Mouse (Mus musculus): Measurements from ENCODE around the gene 1700013G24Rik. TPM values are rescaled to one million over a fixed set of nuclear protein-coding genes. Genes with fewer than 3 reads are reported as not detected.

The 1700013G24Rik gene
- polyA plus RNA-seq, 1 experiment from 2014 or later: not detected

DNA sequence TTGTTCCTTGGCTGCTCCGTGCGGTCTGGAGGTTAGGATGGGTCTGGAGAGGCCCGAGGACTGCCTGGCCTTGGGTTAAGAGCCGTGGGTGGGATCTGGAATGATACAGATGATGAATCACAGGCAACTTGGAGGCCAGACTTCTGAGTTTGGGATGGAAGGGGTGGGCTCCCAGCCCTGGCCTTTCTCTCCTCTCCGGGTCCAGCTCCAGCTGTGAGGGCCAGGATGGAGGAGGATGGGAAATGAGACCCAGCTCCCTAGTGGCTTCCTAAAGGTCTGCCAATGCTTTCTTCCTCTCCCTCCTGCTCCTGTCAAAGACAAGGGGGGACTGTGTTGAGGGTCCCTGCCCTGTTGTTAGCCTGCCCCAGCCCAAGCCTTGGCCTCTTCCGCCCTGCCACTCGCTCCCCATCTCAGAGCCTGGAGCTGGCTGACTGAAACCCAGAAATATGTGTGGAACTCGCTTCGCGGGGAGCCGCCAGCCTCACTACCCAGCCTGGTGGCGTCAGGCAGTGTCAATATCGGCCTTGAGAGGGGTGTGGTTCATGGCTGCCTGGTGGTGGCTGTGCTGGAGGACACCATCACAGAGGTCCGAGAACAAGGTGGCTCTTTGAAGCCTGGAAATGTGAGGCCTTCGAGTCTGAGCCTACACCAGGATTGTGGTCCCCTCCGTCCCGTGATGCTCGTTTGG lies 20.8 kb downstream of the 1700013G24Rik start:
- Histone ChIP-seq H3K27me3 (replicated peaks; ENCODE audit: insufficient read depth, low read length) (no peaks in the 10 kb centered on the region), H3K36me3 (ENCODE audit: insufficient read depth, low read length) (no peaks in the 10 kb centered on the region), H3K4me2 (replicated peaks; ENCODE audit: low read depth, low read length) (peak overlapping the region; percentile 14; the same call in 1 of the 2 replicates), H3K4me1 (ENCODE audit: insufficient read depth, low read depth, low read length) (peaks cover 44% of the 10 kb centered on the region), H3K9ac (replicated peaks; ENCODE audit: low read depth) (no peak overlapping the region), H3K9me3 (ENCODE audit: low read length) (no peaks in the 10 kb centered on the region), H3K4me3 (ENCODE audit: low read depth, low read length) (no peak overlapping the region), H3K27ac (ENCODE audit: low read length) (peak overlapping the region; percentile 73)
- 0 out of 2 replicates have a peak, but pooled peaks have one; percentile 22 for TF ChIP-seq CTCF (IDR thresholded peaks at IDR 0.05)
- TF ChIP-seq EP300 (IDR thresholded peaks at IDR 0.05): peak; percentile 44; the same call in 1 of the 2 replicates
- 48% methylated on average over 18 of the region's 18 CpGs for WGBS
- DNase-seq (ENCODE audit: low spot score) (peak; percentile 66), ATAC-seq (peak; percentile 48)

DNA sequence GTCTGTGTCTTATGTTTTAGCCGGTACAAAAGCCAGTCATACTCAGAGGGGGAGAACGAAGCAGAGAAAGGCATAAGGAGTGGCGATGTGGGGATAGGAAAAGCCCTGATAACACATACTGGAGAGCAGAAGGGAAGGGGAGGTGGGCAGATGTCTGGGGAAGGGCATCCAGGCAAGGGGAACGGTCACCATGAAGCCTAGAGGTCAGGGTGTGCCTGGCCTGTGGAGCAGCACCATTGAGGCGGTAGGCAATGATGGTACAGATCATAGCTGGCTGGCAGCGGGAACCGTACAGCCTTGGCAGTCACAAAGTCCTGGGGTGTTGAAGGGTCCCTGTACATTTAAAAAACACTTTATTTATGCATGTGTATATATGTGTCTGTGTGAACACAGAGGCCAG lies 21.6 kb downstream of the 1700013G24Rik start:
- no peak for DNase-seq (ENCODE audit: low spot score)
- no peak overlapping the region for H3K4me2 ChIP-seq (replicated peaks; ENCODE audit: low read depth, low read length)
- no peaks in the 10 kb centered on the region for H3K9me3 ChIP-seq (ENCODE audit: low read length)
- TF ChIP-seq EP300 (IDR thresholded peaks at IDR 0.05): no peak
- TF ChIP-seq CTCF (IDR thresholded peaks at IDR 0.05): no peak
- WGBS: 80% methylated on average over 7 of the region's 7 CpGs
- no peaks in the 10 kb centered on the region for H3K36me3 ChIP-seq (ENCODE audit: insufficient read depth, low read length)
- H3K4me1 ChIP-seq (ENCODE audit: insufficient read depth, low read depth, low read length): peaks cover 53% of the 10 kb centered on the region
- H3K27me3 ChIP-seq (replicated peaks; ENCODE audit: insufficient read depth, low read length): no peaks in the 10 kb centered on the region
- no peak overlapping the region for H3K4me3 ChIP-seq (ENCODE audit: low read depth, low read length)
- ATAC-seq: no peak
- H3K27ac ChIP-seq (ENCODE audit: low read length): peak overlapping the region; percentile 59; the same call in 1 of the 2 replicates
- no peak overlapping the region for H3K9ac ChIP-seq (replicated peaks; ENCODE audit: low read depth)

GRCm38 (mm10) chr4:137475271-137476050 lies 22.4 kb downstream of the 1700013G24Rik start:
- TF ChIP-seq EP300 (IDR thresholded peaks at IDR 0.05): no peak
- no peak for TF ChIP-seq CTCF (IDR thresholded peaks at IDR 0.05)
- Histone ChIP-seq H3K27ac (ENCODE audit: low read length) (no peak overlapping the region), H3K27me3 (replicated peaks; ENCODE audit: insufficient read depth, low read length) (no peaks in the 10 kb centered on the region), H3K4me2 (replicated peaks; ENCODE audit: low read depth, low read length) (no peak overlapping the region), H3K9ac (replicated peaks; ENCODE audit: low read depth) (no peak overlapping the region), H3K9me3 (ENCODE audit: low read length) (no peaks in the 10 kb centered on the region), H3K36me3 (ENCODE audit: insufficient read depth, low read length) (no peaks in the 10 kb centered on the region), H3K4me3 (ENCODE audit: low read depth, low read length) (no peak overlapping the region), H3K4me1 (ENCODE audit: insufficient read depth, low read depth, low read length) (peaks cover 54% of the 10 kb centered on the region)
- 68% methylated on average over 13 of the region's 13 CpGs for WGBS
- no peak for ATAC-seq
- DNase-seq (ENCODE audit: low spot score): no peak

DNA sequence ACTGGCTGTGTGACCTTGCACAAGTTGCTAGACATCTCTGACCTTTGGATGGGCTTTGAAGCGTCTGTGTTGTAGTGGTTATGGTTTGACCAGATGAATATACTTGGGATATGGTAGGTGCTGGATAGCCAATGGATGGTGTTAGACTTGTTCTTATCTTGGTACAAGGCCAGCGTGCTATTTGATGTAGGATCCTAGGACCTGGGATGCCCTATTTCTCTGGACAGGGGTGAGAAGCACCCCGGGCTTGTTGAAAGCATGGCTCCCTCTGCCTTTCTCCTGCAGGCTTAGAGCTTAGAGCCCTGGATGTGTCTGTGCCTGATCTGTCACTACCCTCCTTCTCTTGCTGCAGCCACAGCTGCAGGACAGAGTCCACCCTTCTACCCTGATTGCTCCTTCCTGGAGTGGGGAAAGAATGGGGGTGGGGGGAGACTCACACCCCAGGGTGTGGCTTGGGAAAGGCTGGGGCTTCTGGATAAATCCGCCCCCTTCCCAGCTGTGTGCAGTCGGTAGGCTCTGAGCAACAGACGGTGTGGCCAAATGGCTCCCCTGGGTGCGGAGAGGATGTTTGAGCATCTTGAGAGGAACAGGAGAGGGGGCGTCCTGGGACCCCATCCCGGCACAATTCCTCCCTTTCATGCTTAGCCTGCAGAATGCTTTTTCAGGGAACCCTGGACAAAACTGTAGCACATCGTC lies 23.1 kb downstream of the 1700013G24Rik start:
- ATAC-seq (peak; percentile 32), DNase-seq (ENCODE audit: low spot score) (peak; percentile 53)
- TF ChIP-seq CTCF (IDR thresholded peaks at IDR 0.05) (no peak), EP300 (IDR thresholded peaks at IDR 0.05) (no peak)
- H3K9ac ChIP-seq (replicated peaks; ENCODE audit: low read depth): no peak overlapping the region
- H3K27ac ChIP-seq (ENCODE audit: low read length): 0 out of 2 replicates have a peak overlapping the region, but pooled peaks have one; percentile 38
- H3K4me3 ChIP-seq (ENCODE audit: low read depth, low read length): no peak overlapping the region
- H3K4me2 ChIP-seq (replicated peaks; ENCODE audit: low read depth, low read length): peak overlapping the region; percentile 35
- H3K4me1 ChIP-seq (ENCODE audit: insufficient read depth, low read depth, low read length): peaks cover 56% of the 10 kb centered on the region
- no peaks in the 10 kb centered on the region for H3K9me3 ChIP-seq (ENCODE audit: low read length)
- no peaks in the 10 kb centered on the region for H3K27me3 ChIP-seq (replicated peaks; ENCODE audit: insufficient read depth, low read length)
- no peaks in the 10 kb centered on the region for H3K36me3 ChIP-seq (ENCODE audit: insufficient read depth, low read length)
- 14% methylated on average over 10 of the region's 10 CpGs for WGBS

GRCm38 (mm10) chr4:137476761-137477237 lies 23.7 kb downstream of the 1700013G24Rik start:
- DNase-seq (ENCODE audit: low spot score) (no peak), ATAC-seq (peak; percentile 17)
- TF ChIP-seq CTCF (IDR thresholded peaks at IDR 0.05): no peak
- TF ChIP-seq EP300 (IDR thresholded peaks at IDR 0.05): no peak
- Histone ChIP-seq H3K4me3 (ENCODE audit: low read depth, low read length) (no peak overlapping the region), H3K27me3 (replicated peaks; ENCODE audit: insufficient read depth, low read length) (no peaks in the 10 kb centered on the region), H3K9ac (replicated peaks; ENCODE audit: low read depth) (no peak overlapping the region), H3K9me3 (ENCODE audit: low read length) (no peaks in the 10 kb centered on the region), H3K36me3 (ENCODE audit: insufficient read depth, low read length) (no peaks in the 10 kb centered on the region), H3K27ac (ENCODE audit: low read length) (0 out of 2 replicates have a peak overlapping the region, but pooled peaks have one; percentile 38), H3K4me1 (ENCODE audit: insufficient read depth, low read depth, low read length) (peaks cover 60% of the 10 kb centered on the region), H3K4me2 (replicated peaks; ENCODE audit: low read depth, low read length) (peak overlapping the region; percentile 35)
- WGBS: 7% methylated on average over 15 of the region's 17 CpGs

DNA sequence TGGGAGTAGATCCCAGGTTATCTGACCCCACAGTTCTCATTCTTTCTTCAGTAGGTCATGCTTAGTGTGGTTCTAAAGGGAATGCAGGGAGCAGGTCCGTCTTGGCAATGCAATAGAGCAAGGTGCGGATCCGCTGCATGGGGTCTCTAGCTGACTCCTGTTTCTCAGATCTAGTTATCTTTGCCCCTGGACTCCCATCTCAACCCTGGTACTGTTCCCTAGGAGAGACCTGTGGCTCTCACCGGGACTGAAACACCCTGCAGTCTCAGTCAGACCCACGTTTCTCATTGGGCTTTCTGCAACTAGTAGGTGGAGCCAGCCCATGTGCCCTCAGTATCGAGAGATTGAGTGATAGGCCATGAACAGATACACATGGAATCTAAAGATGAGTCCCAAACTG lies 24.5 kb downstream of the 1700013G24Rik start:
- H3K36me3 ChIP-seq (ENCODE audit: insufficient read depth, low read length): no peaks in the 10 kb centered on the region
- no peak for ATAC-seq
- WGBS: 52% methylated on average over 6 of the region's 6 CpGs
- no peaks in the 10 kb centered on the region for H3K9me3 ChIP-seq (ENCODE audit: low read length)
- no peak overlapping the region for H3K4me3 ChIP-seq (ENCODE audit: low read depth, low read length)
- H3K4me2 ChIP-seq (replicated peaks; ENCODE audit: low read depth, low read length): no peak overlapping the region
- no peaks in the 10 kb centered on the region for H3K27me3 ChIP-seq (replicated peaks; ENCODE audit: insufficient read depth, low read length)
- TF ChIP-seq CTCF (IDR thresholded peaks at IDR 0.05): no peak
- TF ChIP-seq EP300 (IDR thresholded peaks at IDR 0.05): no peak
- no peak overlapping the region for H3K9ac ChIP-seq (replicated peaks; ENCODE audit: low read depth)
- H3K4me1 ChIP-seq (ENCODE audit: insufficient read depth, low read depth, low read length): peaks cover 64% of the 10 kb centered on the region
- H3K27ac ChIP-seq (ENCODE audit: low read length): peak overlapping the region; percentile 38; the same call in 1 of the 2 replicates
- DNase-seq (ENCODE audit: low spot score): no peak

All from lung, postnatal 0 days (tissue).